Mouse (Mus musculus) cerebral cortex, adult 2 months (tissue): Measurements from ENCODE around the gene Usp5.

Experiments
- WGBS: fragments of 180-500 bp; shearing (Covaris S2); methylation state at CpG from one replicate; pipeline ENCODE4 v1.1.7; 2018; 5-methylcytosine and 5-hydroxymethylcytosine counted together

The Usp5 gene

GRCm38 (mm10) chr6:124787722-124788121, 41.6 kb downstream of the Usp5 start:
- 75% methylated on average over 10 of the region's 10 CpGs for WGBS

GRCm38 (mm10) chr6:124786756-124787420, 42.4 kb downstream of the Usp5 start:
- 38% methylated on average over 8 of the region's 8 CpGs for WGBS

- 27% methylated on average over 6 of the region's 6 CpGs for WGBS
Observed at GRCm38 (mm10) chr6:124782436-124782835, 46.8 kb downstream of the Usp5 start.

- 55% methylated on average over 7 of the region's 7 CpGs for WGBS
Observed at GRCm38 (mm10) chr6:124780917-124781316, 48.4 kb downstream of the Usp5 start.

- WGBS = 17% methylated on average over 10 of the region's 10 CpGs
Observed at GRCm38 (mm10) chr6:124779984-124780416, 49.3 kb downstream of the Usp5 start.

GRCm38 (mm10) chr6:124779222-124779983, 49.9 kb downstream of the Usp5 start, which contains the start of gene Lrrc23:
Gene Lrrc23, minus strand, starts transcription at chr6:124779727.
- WGBS = 7% methylated on average over 23 of the region's 23 CpGs

- 94% methylated on average over 15 of the region's 15 CpGs for WGBS
Observed at GRCm38 (mm10) chr6:124770511-124770910, 58.8 kb downstream of the Usp5 start.

- WGBS = 52% methylated on average over 7 of the region's 7 CpGs
Observed at GRCm38 (mm10) chr6:124770013-124770412, 59.3 kb downstream of the Usp5 start.

- under 1% methylated on average over 54 of the region's 54 CpGs for WGBS
Observed at GRCm38 (mm10) chr6:124769101-124769765, 60.1 kb downstream of the Usp5 start, which contains the start of gene Eno2. Gene Eno2, minus strand, starts transcription at chr6:124769673.

- 10% methylated on average over 9 of the region's 9 CpGs for WGBS
Observed at GRCm38 (mm10) chr6:124768704-124769044, 60.6 kb downstream of the Usp5 start.

GRCm38 (mm10) chr6:124767920-124768703, 61.2 kb downstream of the Usp5 start:
- 22% methylated on average over 19 of the region's 19 CpGs for WGBS

- 39% methylated on average over 4 of the region's 4 CpGs for WGBS
Observed at GRCm38 (mm10) chr6:124767536-124767919, 61.8 kb downstream of the Usp5 start.

GRCm38 (mm10) chr6:124765951-124766350, 63.3 kb downstream of the Usp5 start:
- WGBS = 88% methylated on average over 7 of the region's 7 CpGs
